Mouse (Mus musculus): ENCODE results near the gene Pou2f2.

DNA sequence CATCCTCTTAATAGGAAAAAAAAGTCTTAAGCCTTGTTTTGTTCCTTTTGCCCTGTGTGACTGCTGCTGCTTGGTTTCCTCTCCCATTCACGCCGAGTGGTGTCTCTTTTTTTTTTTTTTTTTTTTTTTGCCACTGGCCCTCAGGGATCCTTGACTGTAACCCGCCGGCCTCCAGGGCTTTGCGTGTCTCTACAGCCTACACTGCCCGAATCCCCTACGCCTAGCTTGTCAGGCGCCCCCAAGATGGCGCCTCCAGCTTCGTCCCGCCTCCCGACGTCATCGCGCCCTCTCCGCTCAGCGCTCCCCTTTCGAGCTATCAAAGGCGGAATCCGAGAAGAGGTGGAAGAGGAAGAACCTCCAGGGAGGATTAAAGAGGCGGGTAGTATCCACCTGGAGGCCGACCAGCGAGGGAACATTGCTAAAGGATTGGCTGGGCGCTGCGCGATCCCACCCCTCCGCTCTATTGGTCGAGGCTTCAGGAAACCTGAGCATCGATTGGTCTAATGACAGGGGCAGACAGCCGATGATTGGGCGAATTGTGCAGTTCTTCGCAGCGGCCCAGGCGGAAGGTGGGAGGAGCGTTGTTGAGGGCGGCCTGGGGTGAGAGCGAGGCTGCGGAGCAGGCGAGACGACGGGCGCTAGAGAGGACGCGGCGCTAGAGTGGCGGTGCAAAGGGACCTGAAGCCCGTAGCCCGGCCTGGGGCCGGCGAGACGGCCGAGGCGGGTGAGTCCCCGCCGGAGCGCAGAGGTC lies 102.7 kb downstream of the Pou2f2 start:
- peak; percentile 17; the same call in 1 of the 2 replicates for TF ChIP-seq CTCF (IDR thresholded peaks at IDR 0.05; ENCODE audit: low read depth)
- TF ChIP-seq EP300 (IDR thresholded peaks at IDR 0.05; ENCODE audit: low read depth), result peak; percentile 80
